Mouse (Mus musculus) right cerebral cortex, postnatal 36 days (tissue): ENCODE results near the gene Egln1.

Experiments
- DNase-seq, 2 experiments: peaks; one replicate each; pipeline ENCODE4 v3.0.0; 2022; ENCODE audit warnings: low spot score in 2 of 2, mixed read lengths in 1 of 2

Egln1 gene

GRCm38 (mm10) chr8:124909936-124910335 lies 39.2 kb downstream of the Egln1 start:
- DNase-seq, result no peak

- DNase-seq, result no peak
These were observed 43.6 kb downstream of the Egln1 start for GRCm38 (mm10) chr8:124905482-124905881.

- no peak for DNase-seq
These were observed 45.9 kb downstream of the Egln1 start for GRCm38 (mm10) chr8:124903198-124903597.

- no peak for DNase-seq
These were observed 50.7 kb downstream of the Egln1 start for GRCm38 (mm10) chr8:124898251-124898905.

- DNase-seq, result peak; percentile 93 to 95
These were observed 51.5 kb downstream of the Egln1 start, which contains the start of the genes Exoc8 and Sprtn for GRCm38 (mm10) chr8:124897386-124898250. Gene Exoc8 (minus strand): TSS chr8:124897705. Gene Sprtn (plus strand): TSS chr8:124897886.

GRCm38 (mm10) chr8:124896632-124897385 lies 52.3 kb downstream of the Egln1 start:
- DNase-seq, result peak; percentile 53 to 65

GRCm38 (mm10) chr8:124896010-124896631 lies 53.0 kb downstream of the Egln1 start:
- no peak for DNase-seq

GRCm38 (mm10) chr8:124892596-124892995 lies 56.5 kb downstream of the Egln1 start:
- DNase-seq, result no peak

- no peak for DNase-seq
These were observed 60.7 kb downstream of the Egln1 start for GRCm38 (mm10) chr8:124888385-124888784.

- DNase-seq, result no peak
These were observed 70.1 kb downstream of the Egln1 start for GRCm38 (mm10) chr8:124878946-124879526.

GRCm38 (mm10) chr8:124878141-124878540 lies 71.0 kb downstream of the Egln1 start:
- peak in 1 of 2 experiments; percentile 29 for DNase-seq

- no peak for DNase-seq
These were observed 76.4 kb downstream of the Egln1 start for GRCm38 (mm10) chr8:124872690-124873089.

- no peak for DNase-seq
These were observed 77.0 kb downstream of the Egln1 start for GRCm38 (mm10) chr8:124872081-124872480.

- DNase-seq, result no peak
These were observed 77.7 kb downstream of the Egln1 start for GRCm38 (mm10) chr8:124871474-124871873.

GRCm38 (mm10) chr8:124869708-124870107 lies 79.4 kb downstream of the Egln1 start:
- no peak for DNase-seq

- no peak for DNase-seq
These were observed 82.0 kb downstream of the Egln1 start for GRCm38 (mm10) chr8:124867126-124867525.

GRCm38 (mm10) chr8:124866669-124867068 lies 82.5 kb downstream of the Egln1 start:
- DNase-seq, result no peak

GRCm38 (mm10) chr8:124863729-124864128 lies 85.4 kb downstream of the Egln1 start:
- no peak for DNase-seq

GRCm38 (mm10) chr8:124863163-124863677 lies 85.9 kb downstream of the Egln1 start:
- peak in 1 of 2 experiments; percentile 20 for DNase-seq

- peak; percentile 87 to 89 for DNase-seq
These were observed 86.6 kb downstream of the Egln1 start, which contains the start of the genes Gnpat and 2810004N23Rik for GRCm38 (mm10) chr8:124862321-124863162. Gene Gnpat (plus strand): TSS chr8:124863033. Gene 2810004N23Rik (minus strand): TSS chr8:124863120.
